Mouse (Mus musculus) Patski (cell line): ENCODE data around the gene Srsf6. TPM values are rescaled to one million over a fixed set of nuclear protein-coding genes. Genes with fewer than 3 reads are reported as not detected.

Source experiments
- ATAC-seq: fragments of 100-300 bp; one replicate; pipeline ENCODE4 v1.8.0; 2021
- CTCF ChIA-PET: fragments of 350-600 bp; sonication (Branson Sonifier 250); formaldehyde crosslinking; loops from one replicate; lab custom pipeline; 2022; ENCODE audit warnings: inconsistent platforms; lab: Charles Lee
- POLR2A ChIA-PET: fragments of 350-600 bp; sonication (Branson Sonifier 250); formaldehyde crosslinking; loops from one replicate; lab custom pipeline; 2022; ENCODE audit warnings: antibody characterized with exemption, inconsistent platforms; lab: Charles Lee
- DNase-seq: peaks from one replicate; pipeline ENCODE4 v3.0.0-alpha.2; 2011; ENCODE audit warnings: low read depth, low spot score
- H3K27me3 ChIP-seq: fragments of 371-371 bp; one replicate; pipeline ENCODE4 v1.5.1; 2021
- CTCF ChIP-seq: fragments of 100-300 bp; IDR thresholded peaks from one replicate; pipeline ENCODE4 v1.5.1; 2021
- in situ Hi-C: fragments of 300-500 bp; cut with MboI; formaldehyde crosslinking; loops from 3 replicates; pipeline ENCODE4 v1.11.1; 2018; ENCODE audit warnings: low pct_unique_long_range_greater_than_20kb, mixed read lengths
- polyA plus RNA-seq: library from polyadenylated mRNA; unstranded; gene quantifications from one replicate; pipeline ENCODE4 v1.2.3, GENCODE M21; 2021

The Srsf6 gene
- polyA plus RNA-seq, 1 experiment from 2014 or later: 200 TPM

GRCm38 (mm10) chr2:162956843-162957242 lies 25.5 kb downstream of the Srsf6 start:
- TF ChIP-seq CTCF: no peak
- no peaks in the 10 kb centered on the region for H3K27me3 ChIP-seq
- DNase-seq (no peak), ATAC-seq (no peak)
- ChIA-PET CTCF (interaction anchor here (0.9 to 3.9 kb wide), 5 partner anchors 9 to 42 kb away, joined by 3 to 16 read pairs (median 3); no protein-coding TSS in a partner anchor), POLR2A (no interaction called here)
- in situ Hi-C loops: no loop called here

- no peak for TF ChIP-seq CTCF
- peak; percentile 90 for ATAC-seq
- peak; percentile 42 for DNase-seq
- CTCF ChIA-PET: interaction anchor here (1.3 kb wide), 1 partner anchor 23 kb away, joined by 4 read pairs; no protein-coding TSS in a partner anchor
- in situ Hi-C loops: loop anchor here (5.0 kb wide), 1 partner anchor 34 kb away; no protein-coding TSS in a partner anchor
- POLR2A ChIA-PET: interaction anchor here (0.7 to 1.0 kb wide), 2 partner anchors 31 to 88 kb away, joined by 3 to 4 read pairs; no protein-coding TSS in a partner anchor
- H3K27me3 ChIP-seq: no peaks in the 10 kb centered on the region
These were observed 30.0 kb downstream of the Srsf6 start for GRCm38 (mm10) chr2:162961321-162961720.

DNA sequence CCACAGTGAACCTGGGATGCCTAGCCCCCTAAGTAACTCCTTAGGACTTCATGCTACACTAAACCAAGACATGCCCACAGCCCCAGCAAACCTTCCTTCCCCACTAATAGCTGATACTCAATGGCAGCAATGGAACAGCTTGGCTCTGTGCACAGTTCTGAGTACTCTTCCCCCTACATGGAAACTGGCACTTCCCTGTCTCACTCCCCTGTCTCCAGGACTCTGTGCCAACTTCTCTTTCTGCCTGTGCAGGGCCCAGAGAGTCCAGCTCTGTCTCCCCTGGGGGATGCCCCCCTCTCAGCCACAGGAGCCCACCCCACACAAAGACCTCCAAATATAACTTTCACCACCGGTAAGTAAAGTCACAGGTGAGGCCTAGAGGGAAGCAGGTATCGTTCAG lies 35.4 kb downstream of the Srsf6 start:
- in situ Hi-C loops: loop anchor here (5.0 kb wide), 1 partner anchor 36 kb away; no protein-coding TSS in a partner anchor
- ATAC-seq: no peak

GRCm38 (mm10) chr2:162968357-162968756 lies 37.0 kb downstream of the Srsf6 start:
- CTCF ChIA-PET: interaction anchor here (0.7 to 1.8 kb wide), 5 partner anchors 9 to 32 kb away, joined by 3 to 7 read pairs (median 3); no protein-coding TSS in a partner anchor
- H3K27me3 ChIP-seq: no peaks in the 10 kb centered on the region
- DNase-seq (no peak), ATAC-seq (no peak)
- no peak for TF ChIP-seq CTCF
- in situ Hi-C loops: loop anchor here (5.0 kb wide), 1 partner anchor 34 kb away; no protein-coding TSS in a partner anchor
- POLR2A ChIA-PET: interaction anchor here (1.8 kb wide), 1 partner anchor 13 kb away, joined by 4 read pairs; no protein-coding TSS in a partner anchor

More for the DNA sequence above, 35.4 kb downstream of the Srsf6 start:
- no peak for DNase-seq
- POLR2A ChIA-PET: interaction anchor here (1.8 kb wide), 1 partner anchor 11 kb away, joined by 4 read pairs; no protein-coding TSS in a partner anchor
- CTCF ChIA-PET: interaction anchor here (1.0 kb wide), 1 partner anchor 10 kb away, joined by 3 read pairs; no protein-coding TSS in a partner anchor
- no peak for TF ChIP-seq CTCF
- no peaks in the 10 kb centered on the region for H3K27me3 ChIP-seq

- no peak for DNase-seq
- ATAC-seq: no peak
- ChIA-PET CTCF (interaction anchor here (0.7 to 1.8 kb wide), 4 partner anchors 8 to 31 kb away, joined by 3 to 7 read pairs (median 5); no protein-coding TSS in a partner anchor), POLR2A (no interaction called here)
- TF ChIP-seq CTCF: no peak
- in situ Hi-C loops: loop anchor here (5.0 kb wide), 1 partner anchor 33 kb away; no protein-coding TSS in a partner anchor
- H3K27me3 ChIP-seq: no peaks in the 10 kb centered on the region
These were observed 37.8 kb downstream of the Srsf6 start for GRCm38 (mm10) chr2:162969101-162969500.

DNA sequence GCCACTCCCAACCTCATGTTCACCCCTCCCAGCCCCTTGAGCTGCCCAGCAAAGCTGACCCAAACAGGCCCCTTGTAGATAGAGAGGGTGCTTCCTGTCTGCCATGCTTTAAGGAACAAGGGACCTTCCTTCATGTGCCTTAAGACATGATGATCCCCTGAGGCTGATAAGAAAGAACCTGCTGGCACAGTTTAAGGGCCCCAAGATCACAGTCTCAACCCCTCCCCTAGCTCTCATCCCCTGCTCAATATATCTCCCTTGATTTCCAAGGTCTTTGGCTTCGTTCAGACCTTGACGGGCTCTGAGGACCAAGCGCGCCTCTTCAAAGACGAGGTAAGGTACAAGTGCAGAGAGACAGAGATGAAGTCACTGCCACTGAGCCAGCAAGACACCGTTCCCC lies 39.6 kb downstream of the Srsf6 start:
- POLR2A ChIA-PET: no interaction called here
- in situ Hi-C loops: no loop called here
- H3K27me3 ChIP-seq: no peaks in the 10 kb centered on the region
- no peak for ATAC-seq
- no peak for TF ChIP-seq CTCF
- DNase-seq: no peak
- CTCF ChIA-PET: no interaction called here

DNA sequence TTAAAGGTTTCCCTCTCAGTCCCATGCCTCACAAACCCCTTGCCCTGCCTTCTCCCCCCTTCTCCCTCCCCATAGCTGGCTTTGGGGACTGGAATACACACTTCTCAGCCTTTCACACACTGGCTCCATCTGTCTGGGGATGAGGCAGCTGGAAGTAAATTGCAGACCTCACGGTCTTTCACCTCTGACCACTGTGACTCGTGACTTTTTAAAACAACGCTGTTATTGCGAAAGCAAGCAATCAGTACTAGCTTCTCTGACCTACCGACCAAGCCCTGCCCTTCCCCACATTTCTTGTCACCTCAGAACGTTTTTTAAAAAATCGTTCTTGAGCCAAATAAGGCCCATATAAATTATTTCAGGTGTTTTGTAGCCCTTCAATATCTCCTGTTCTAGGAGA lies 41.4 kb downstream of the Srsf6 start:
- in situ Hi-C loops: no loop called here
- H3K27me3 ChIP-seq: no peaks in the 10 kb centered on the region
- no peak for DNase-seq
- CTCF ChIA-PET: interaction anchor here (1.0 to 1.4 kb wide), 4 partner anchors 9 to 27 kb away, joined by 3 to 4 read pairs (median 3); no protein-coding TSS in a partner anchor
- no peak for TF ChIP-seq CTCF
- ATAC-seq: no peak
- POLR2A ChIA-PET: no interaction called here

GRCm38 (mm10) chr2:162973206-162973605 lies 41.9 kb downstream of the Srsf6 start:
- no peak for DNase-seq
- in situ Hi-C loops: no loop called here
- ChIA-PET CTCF (interaction anchor here (0.8 to 1.4 kb wide), 6 partner anchors 11 to 73 kb away, joined by 3 to 5 read pairs (median 3); partner anchors contain the start of gene Sgk2), POLR2A (no interaction called here)
- no peak for TF ChIP-seq CTCF
- no peaks in the 10 kb centered on the region for H3K27me3 ChIP-seq
- ATAC-seq: no peak

DNA sequence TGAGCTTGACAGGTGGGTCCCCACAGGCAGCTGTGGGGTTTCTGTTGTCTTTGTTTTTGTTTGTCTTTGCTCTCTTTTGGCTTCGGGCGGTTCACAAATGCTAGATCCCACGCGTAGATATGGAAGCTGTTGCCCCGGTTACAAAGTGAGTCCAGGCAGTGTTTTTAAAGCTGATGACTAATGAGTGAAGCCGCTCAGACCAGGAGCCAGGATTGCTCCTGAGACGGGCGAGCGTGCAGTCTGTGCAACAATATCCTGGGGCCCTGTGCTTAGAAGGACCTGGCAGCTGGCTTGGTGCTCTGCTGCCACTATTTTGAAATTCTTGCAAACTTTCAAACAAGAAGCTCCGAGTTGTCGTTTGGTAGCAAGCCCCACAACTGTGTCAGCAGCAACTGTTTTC lies 42.3 kb downstream of the Srsf6 start:
- in situ Hi-C loops: no loop called here
- ATAC-seq: peak; percentile 65
- CTCF ChIA-PET: interaction anchor here (0.8 to 1.4 kb wide), 5 partner anchors 11 to 73 kb away, joined by 3 to 5 read pairs (median 3); partner anchors contain the start of gene Sgk2
- POLR2A ChIA-PET: no interaction called here
- no peak for DNase-seq
- no peaks in the 10 kb centered on the region for H3K27me3 ChIP-seq
- no peak for TF ChIP-seq CTCF

GRCm38 (mm10) chr2:162975157-162975775 lies 43.9 kb downstream of the Srsf6 start:
- no peak for DNase-seq
- POLR2A ChIA-PET: interaction anchor here (1.0 kb wide), 1 partner anchor 12 kb away, joined by 3 read pairs; the partner anchor contains the start of gene Sgk2
- no peak for TF ChIP-seq CTCF
- H3K27me3 ChIP-seq: no peaks in the 10 kb centered on the region
- ATAC-seq: no peak
- in situ Hi-C loops: no loop called here
- CTCF ChIA-PET: interaction anchor here (0.5 to 1.4 kb wide), 2 partner anchors 26 to 53 kb away, joined by 3 read pairs; no protein-coding TSS in a partner anchor
